Mouse (Mus musculus) megakaryocyte progenitor cell, adult 5-6 weeks (primary cell): Measurements from ENCODE around the gene Ceacam11. TPM values are rescaled to one million over a fixed set of nuclear protein-coding genes. Genes with fewer than 3 reads are reported as not detected.
"Not testable (repeated sequence)": the region's sequence is repeated elsewhere in the genome, so short reads cannot be mapped to it uniquely, and the experiment has no call there.

Experiments used
- ATAC-seq: replicated peaks from 2 replicates; pipeline ENCODE4 v1.8.0; 2016; ENCODE audit warnings: mild to moderate bottlenecking, moderate TSS enrichment, inconsistent platforms; ENCODE audit not compliant: poor library complexity
- total RNA-seq, 2 experiments: library from RNA; stranded (forward) in 1 of 2; stranded (reverse) in 1 of 2; fragments of 157-497, 149-512 nt in 1 of 2; fragments of 200-1000 nt in 1 of 2; gene quantifications; 2 replicates each; pipeline versions ENCODE4 v1.2.3 to v1.2.4; 2015 to 2017

Gene Ceacam11
- total RNA-seq (2015): not detected in 2 replicates
- total RNA-seq (2017): not detected in 2 replicates

GRCm38 (mm10) chr7:17971824-17972223 lies at the start of gene Ceacam11:
TSS of gene Ceacam11 (plus strand) at chr7:17972124.
- no peak for ATAC-seq

- ATAC-seq: not testable (repeated sequence)
These were observed 29.2 kb downstream of the Ceacam11 start for GRCm38 (mm10) chr7:18001131-18001530.

GRCm38 (mm10) chr7:18009589-18009988 lies 37.7 kb downstream of the Ceacam11 start, which contains the start of gene Ceacam13:
TSS of gene Ceacam13 (plus strand) at chr7:18009889.
- no peak for ATAC-seq

Other genes with a start within 250 kb of the Ceacam11 start
- not detected in 2 replicates for gene Ceacam14, start 159.5 kb upstream of the Ceacam11 start, total RNA-seq (2015)
- gene Ceacam14, start 159.5 kb upstream of the Ceacam11 start, total RNA-seq (2017): not detected in 2 replicates
- not detected in 2 replicates for gene Gm5155, start 100.4 kb upstream of the Ceacam11 start, total RNA-seq (2015)
- gene Gm5155, start 100.4 kb upstream of the Ceacam11 start, total RNA-seq (2017): not detected in 2 replicates
- gene Ceacam13, start 37.8 kb downstream of the Ceacam11 start, total RNA-seq (2015): not detected in 2 replicates
- gene Ceacam13, start 37.8 kb downstream of the Ceacam11 start, total RNA-seq (2017): not detected in 2 replicates
- not detected in 2 replicates for gene Ceacam12, start 93.8 kb downstream of the Ceacam11 start, total RNA-seq (2015)
- gene Ceacam12, start 93.8 kb downstream of the Ceacam11 start, total RNA-seq (2017): not detected in 2 replicates
- not detected in 2 replicates for gene Igfl3, start 204.4 kb downstream of the Ceacam11 start, total RNA-seq (2015)
- gene Igfl3, start 204.4 kb downstream of the Ceacam11 start, total RNA-seq (2017): not detected in 2 replicates